Mouse (Mus musculus): Measurements from ENCODE around the gene Trmt44. TPM values are rescaled to one million over a fixed set of nuclear protein-coding genes. Genes with fewer than 3 reads are reported as not detected.

The Trmt44 gene
- polyA plus RNA-seq (2017; shearing (Covaris generic)), result 1 to 10 TPM; 1.5 to 2.3 TPM

GRCm38 (mm10) chr5:35574653-35575599, at the start of gene Trmt44:
TSS of gene Trmt44 (minus strand) at chr5:35575070.
- peak; percentile 99 for ATAC-seq

- no peak for ATAC-seq
These were observed 49.0 kb upstream of the Trmt44 start for GRCm38 (mm10) chr5:35623831-35624230.

DNA sequence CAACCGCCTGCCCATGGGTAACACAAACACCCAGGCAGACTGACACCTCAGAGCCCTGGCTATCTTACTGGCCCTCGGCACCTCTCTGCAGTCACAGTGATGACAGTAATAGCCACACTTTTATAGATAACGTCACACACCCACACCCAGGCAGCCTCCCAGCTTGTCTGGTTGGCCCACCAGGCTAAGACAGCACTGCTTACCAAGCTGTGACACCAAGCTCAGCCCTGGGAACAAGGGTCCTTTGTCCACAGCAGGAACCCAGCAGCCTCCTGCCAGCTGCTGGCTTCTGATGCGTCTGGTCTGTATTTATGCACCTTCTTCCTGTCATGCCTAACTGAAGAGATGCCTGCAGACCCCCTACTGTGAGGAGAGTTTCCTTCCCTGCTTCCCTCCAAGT, 46.2 kb upstream of the Trmt44 start:
- ATAC-seq, result no peak

- ATAC-seq, result no peak
These were observed 42.1 kb upstream of the Trmt44 start for GRCm38 (mm10) chr5:35616943-35617342.

DNA sequence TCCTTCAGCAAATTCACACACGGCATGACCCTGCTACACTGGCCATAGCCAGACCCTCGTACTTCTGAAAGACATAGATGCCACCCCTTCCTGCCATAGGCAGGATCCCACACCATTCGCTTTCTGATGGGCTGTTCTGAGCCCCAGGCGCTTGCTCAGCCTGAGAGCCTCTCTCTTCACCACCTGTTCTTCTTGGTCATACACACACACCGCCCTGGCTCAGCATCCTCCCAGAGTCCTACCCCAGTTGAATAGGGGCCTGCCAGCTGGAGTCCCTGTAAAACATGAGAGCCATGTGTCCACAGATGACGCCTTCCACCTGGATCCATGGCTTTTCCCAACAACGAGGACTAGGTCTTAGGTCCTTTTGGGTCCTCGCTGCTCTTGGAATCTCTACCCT, 37.9 kb upstream of the Trmt44 start:
- no peak for ATAC-seq

GRCm38 (mm10) chr5:35611900-35612299, 37.0 kb upstream of the Trmt44 start:
- ATAC-seq, result no peak

DNA sequence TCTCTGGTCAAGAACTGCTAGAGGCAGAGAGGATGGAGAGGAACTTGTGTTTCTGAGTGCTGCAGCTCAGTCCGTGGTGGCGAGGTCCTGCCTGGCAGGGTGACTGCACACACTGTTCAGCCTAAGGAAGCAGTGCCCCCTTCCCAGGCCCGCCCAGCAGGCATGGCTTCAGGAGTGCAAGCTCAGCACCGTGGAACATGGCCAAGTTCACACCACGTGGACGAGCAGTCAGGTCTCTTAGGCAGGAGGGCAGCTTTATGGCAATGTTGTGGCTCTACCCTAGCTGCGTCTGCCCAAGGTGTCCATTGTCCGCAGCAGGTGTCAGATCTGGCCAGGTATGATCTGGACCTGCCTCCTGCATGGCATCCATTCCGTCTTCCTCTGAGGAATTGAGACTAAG, 36.3 kb upstream of the Trmt44 start:
- no peak for ATAC-seq

DNA sequence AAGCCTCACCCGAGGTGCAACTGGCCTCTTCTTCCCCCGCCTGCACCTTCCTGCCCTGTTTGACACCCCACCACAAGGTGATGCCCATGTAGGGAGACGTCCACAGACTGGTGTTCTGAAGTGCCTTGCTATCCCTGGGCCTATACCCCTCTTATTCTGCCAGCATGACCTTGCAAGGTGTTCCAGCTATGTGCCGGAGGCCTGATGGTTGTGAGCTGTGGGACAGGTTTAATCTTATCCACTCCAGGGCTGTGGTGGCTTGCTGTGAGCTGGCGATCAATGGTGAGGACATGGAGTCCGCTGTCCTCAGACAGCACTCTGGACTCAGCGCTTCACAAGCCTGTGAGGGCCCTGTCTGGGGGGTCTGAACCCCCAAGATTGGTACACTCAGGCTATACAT, 35.5 kb upstream of the Trmt44 start:
- ATAC-seq, result no peak

DNA sequence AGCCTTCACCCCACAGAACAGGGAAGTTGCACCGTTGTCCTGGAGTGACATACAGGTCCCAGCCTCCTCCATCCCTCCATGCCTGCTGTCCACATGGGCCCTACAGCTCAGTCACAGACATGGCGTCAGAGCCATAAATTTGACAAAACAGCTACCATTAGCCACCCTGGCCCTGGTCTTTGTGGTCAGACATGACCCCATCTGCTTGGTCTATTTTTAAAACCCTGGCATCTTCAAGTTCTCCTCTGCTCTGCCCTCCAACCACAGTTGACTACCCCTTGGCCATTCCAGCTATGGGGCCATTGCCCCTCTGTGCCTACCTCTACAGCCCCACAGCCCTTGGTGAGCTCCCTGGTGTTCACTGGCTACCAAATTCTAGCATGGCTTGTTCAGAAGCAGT, 35.1 kb upstream of the Trmt44 start:
- ATAC-seq, result no peak

DNA sequence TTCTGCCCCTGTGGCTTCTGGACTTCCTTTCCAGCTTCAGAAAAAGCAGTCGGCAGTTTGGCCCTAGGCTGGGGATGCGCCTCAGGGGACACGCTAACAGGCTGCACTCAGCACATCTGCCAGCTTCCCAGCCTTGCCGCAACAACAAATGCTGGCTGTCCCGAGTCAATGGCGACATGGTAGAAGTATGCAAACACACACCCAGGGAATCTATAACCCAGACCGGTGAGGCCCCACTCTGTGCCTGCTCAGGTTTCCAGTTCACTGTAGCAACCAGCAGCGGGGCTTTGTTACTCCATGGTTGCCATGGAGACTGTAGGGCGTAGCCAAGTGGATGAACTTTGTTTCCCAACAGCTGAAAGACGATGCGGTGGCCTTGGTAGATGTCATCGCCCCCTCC, 34.5 kb upstream of the Trmt44 start:
- no peak for ATAC-seq

DNA sequence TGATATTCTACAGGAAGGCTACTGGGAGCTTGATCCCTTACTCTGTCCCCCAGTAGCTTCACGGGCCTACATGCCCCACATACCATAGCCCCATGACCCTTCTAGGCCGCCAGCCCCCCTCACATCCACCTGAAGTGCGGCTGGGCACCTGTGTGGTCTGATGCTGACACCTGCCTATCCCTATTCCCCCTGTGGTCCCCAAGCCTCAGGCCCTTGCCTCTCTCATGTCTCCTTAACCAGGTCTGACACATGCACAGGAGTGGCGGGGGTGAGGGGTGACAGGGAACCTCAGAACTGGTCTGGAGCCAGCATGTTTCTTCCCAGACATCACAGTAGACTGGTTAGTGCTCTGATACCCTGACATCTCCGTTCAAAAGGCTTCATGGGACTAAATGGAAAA, 33.7 kb upstream of the Trmt44 start:
- no peak for ATAC-seq

GRCm38 (mm10) chr5:35607784-35608183, 32.9 kb upstream of the Trmt44 start:
- ATAC-seq, result no peak

- no peak for ATAC-seq
These were observed 31.9 kb upstream of the Trmt44 start for GRCm38 (mm10) chr5:35606800-35607199.

- ATAC-seq, result no peak
These were observed 30.5 kb upstream of the Trmt44 start for GRCm38 (mm10) chr5:35605355-35605754.

- ATAC-seq, result no peak
These were observed 26.7 kb upstream of the Trmt44 start for GRCm38 (mm10) chr5:35601526-35601925.

DNA sequence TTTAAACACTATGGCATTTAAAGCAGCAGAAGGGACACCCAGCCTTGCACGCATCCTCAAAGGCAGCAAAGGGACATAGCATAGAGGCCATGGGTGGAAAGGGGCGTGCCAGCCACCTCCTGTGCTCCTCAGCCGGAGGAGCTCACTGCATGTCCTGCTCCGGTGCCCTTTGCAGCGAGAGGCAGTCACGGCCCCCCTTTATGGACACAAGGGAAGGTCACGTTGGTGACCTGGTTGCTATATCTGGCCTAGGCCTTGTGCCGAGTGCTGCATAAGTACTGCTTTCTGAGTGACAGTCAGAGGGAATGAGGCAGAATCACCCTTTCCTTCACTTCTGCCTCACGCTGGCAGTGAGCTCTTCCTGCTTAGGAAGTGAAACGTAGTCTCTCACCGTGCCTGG, 25.4 kb upstream of the Trmt44 start:
- ATAC-seq, result no peak

DNA sequence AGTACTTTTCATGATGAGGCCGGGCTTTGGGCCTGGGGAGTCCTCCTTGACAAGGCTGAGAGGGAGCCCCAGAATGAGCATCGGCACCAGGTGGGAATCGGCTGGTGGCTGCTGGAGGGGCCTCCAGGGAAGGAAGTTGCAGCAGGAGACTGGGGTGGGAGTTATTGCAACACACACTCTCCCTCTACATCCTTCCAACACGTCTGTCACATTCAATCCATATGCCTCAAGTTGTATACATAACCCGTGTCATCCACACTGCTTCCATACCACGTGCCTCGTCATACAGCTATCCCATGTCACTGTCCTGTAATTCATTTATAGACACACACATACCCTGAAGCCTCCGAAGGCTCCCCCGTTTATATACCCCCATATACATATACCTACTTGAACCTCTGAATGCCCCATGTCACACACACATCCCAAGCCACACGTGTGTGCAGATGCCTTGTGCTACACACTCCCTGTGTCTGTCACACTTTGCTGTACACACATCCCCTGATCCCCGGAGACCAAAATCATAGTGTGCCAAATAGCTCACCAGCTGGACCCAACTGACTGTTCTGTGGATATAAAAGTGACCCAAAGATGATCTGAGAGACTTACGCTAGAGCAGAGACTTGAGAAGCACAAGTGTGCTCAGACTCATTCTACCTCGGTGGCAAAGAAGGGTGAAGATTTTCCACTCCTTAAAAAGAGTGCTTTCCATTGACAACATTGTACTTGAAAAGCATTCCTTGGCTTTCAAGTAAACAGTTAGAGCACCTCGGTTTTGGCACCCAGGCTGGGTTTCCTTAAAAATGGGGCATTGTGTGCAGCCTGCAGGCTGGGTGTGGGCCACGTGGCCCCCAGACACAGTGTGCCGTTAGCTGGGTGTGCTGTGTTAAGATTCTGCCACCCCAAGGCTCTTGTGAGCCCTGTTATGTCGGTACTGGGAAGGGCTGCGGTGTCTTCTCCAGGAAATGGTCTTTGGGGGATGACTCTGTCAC, 21.6 kb upstream of the Trmt44 start:
- ATAC-seq, result no peak

GRCm38 (mm10) chr5:35595706-35596105, 20.8 kb upstream of the Trmt44 start:
- no peak for ATAC-seq

DNA sequence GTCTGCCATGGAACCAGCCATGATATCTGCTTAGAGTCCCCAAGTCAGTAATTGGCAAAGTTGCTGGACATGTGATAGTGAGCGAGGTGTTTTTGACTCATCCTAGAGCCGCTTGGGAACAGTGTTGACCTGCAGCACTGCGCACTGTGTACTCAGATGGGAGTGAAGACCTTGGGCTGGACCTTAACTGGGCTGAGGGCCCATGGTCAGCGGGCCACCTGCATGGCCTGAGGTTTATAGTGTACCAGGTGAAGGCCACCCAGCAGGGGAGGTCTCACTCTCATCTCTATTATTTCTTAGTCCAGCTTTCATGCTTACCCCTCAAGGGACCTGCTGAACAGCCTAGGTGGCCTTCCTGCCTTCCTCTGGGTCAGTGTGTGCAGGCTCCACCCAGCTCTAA, 19.9 kb upstream of the Trmt44 start:
- ATAC-seq, result no peak

GRCm38 (mm10) chr5:35593272-35593671, 18.4 kb upstream of the Trmt44 start:
- ATAC-seq, result no peak

DNA sequence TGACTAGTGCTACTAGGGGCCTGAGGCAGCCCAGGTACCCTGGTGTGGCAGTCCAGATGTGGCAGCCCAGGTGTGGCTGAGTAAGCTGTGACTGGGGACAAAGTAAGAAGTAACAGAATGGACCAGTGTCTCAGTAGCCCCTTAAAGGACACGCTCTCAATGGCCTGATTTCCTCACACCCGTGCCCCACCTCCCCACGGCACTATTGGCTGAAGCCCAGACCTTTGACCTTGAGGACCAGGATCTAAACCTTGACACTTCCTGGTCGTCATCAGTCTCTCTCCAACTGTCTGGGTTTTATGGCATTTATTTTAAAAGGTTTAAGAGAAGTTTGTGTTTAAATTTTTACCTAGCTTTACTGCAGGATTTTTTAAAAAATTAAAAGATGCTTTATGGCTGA, 18.0 kb upstream of the Trmt44 start:
- no peak for ATAC-seq

DNA sequence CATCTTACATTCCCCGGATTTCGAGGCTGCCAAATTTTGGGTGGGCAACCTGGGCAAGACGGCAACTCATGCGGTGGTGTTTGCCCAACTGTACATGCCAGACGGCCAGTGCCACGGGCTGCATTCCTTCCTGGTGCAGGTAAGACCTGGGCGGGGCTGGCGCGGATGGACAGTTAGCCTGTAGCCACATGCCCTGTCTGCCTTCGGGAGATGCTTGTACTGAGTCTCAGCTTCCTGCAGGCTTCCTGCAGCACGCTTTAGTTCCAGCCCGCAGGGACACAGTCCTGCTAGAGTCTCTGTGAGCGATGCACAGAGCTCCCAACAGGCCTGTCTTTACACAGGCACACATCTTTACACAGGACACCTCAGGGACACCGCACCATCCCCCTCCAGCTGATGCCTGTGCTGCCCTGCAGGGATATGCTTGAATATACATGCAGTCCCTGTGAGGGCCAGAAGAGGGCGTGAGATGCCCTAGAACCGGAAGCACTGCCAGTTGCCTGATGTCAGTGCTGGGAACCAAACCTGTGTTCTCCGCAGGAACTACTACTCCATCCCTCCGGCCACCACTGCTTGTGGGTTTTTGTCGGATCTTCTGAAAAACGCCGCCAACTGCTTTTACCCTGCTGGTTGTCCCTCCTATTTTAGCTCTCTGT, 17.3 kb upstream of the Trmt44 start:
- ATAC-seq, result no peak

DNA sequence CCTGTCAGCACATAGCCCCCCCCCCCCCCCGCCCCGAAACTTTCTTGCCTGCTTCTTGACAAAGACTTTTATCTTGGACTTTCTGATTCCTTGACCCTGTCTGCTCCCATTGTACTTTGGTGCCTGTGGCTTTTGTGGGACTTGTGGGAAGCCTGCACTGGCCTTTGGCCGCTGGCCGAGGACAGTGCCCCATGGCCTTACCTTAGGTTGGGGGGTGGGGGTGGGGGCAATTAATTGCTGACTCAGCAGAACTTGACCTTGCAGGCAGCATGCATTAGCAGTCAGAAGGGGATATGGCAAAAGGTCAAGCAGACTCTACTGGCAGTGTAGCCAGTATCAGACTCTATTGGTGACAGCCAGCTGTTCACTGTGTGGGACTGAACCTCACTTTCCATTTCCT, 16.6 kb upstream of the Trmt44 start:
- no peak for ATAC-seq

Measured in activated CD4-positive, CD25-positive, alpha-beta regulatory T cell, adult 4 months (primary cell).